Mouse (Mus musculus): ENCODE data around the gene Zfp169. TPM values are rescaled to one million over a fixed set of nuclear protein-coding genes. Genes with fewer than 3 reads are reported as not detected.
A peak's percentile ranks its signal among the peaks of the same experiment; 100 is the strongest.
"Not testable (repeated sequence)": the region's sequence is repeated elsewhere in the genome, so short reads cannot be mapped to it uniquely, and the experiment has no call there.

The Zfp169 gene
- polyA plus RNA-seq, 1 experiment from 2014 or later, result 8.4 TPM

- no peak overlapping the region for H3K4me2 ChIP-seq (ENCODE audit: low read length)
- H3K4me1 ChIP-seq (replicated peaks; ENCODE audit: control insufficient read depth, insufficient read depth, low read length), result no peaks in the 10 kb centered on the region; the same call in 1 of the 2 replicates
- ATAC-seq, result peak; percentile 77; the same call in 1 of the 2 replicates
- no peaks in the 10 kb centered on the region for H3K9me3 ChIP-seq (ENCODE audit: control insufficient read depth, low read length)
- H3K27me3 ChIP-seq (replicated peaks; ENCODE audit: control insufficient read depth, insufficient read depth, low read length), result no peaks in the 10 kb centered on the region
- H3K36me3 ChIP-seq (ENCODE audit: control insufficient read depth, insufficient read depth), result no peaks in the 10 kb centered on the region
- no peak overlapping the region for H3K9ac ChIP-seq (replicated peaks; ENCODE audit: low read depth, low read length)
- no peak overlapping the region for H3K4me3 ChIP-seq (replicated peaks; ENCODE audit: low read length)
- 56% methylated on average over 15 of the region's 15 CpGs for WGBS
- no peak overlapping the region for H3K27ac ChIP-seq (ENCODE audit: low read length)
Observed at GRCm38 (mm10) chr13:48528123-48528871, 15.0 kb upstream of the Zfp169 start.

DNA sequence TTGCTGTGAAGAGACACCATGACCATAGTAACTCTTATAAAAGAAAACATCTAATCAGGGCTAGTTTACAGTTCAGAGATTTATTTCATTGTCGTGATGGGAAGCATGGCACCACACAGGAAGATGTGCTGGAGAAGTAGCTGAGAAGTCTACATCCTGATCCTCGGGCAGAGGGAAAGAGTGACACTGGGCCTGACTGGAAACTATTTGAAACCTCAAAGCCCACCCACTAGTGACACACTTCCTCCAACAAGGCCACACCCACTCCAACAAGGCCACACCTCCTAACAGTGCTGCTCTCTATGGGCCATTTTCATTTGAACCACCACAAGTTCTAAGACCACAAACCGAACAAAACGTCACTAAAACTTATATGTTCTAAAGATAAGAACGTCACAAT, 12.5 kb upstream of the Zfp169 start:
- Histone ChIP-seq H3K4me1 (replicated peaks; ENCODE audit: control insufficient read depth, insufficient read depth, low read length) (no peaks in the 10 kb centered on the region; the same call in 1 of the 2 replicates), H3K9ac (replicated peaks; ENCODE audit: low read depth, low read length) (no peak overlapping the region), H3K4me2 (ENCODE audit: low read length) (no peak overlapping the region), H3K9me3 (ENCODE audit: control insufficient read depth, low read length) (no peaks in the 10 kb centered on the region), H3K27ac (ENCODE audit: low read length) (no peak overlapping the region), H3K36me3 (ENCODE audit: control insufficient read depth, insufficient read depth) (no peaks in the 10 kb centered on the region), H3K27me3 (replicated peaks; ENCODE audit: control insufficient read depth, insufficient read depth, low read length) (no peaks in the 10 kb centered on the region), H3K4me3 (replicated peaks; ENCODE audit: low read length) (no peak overlapping the region)
- ATAC-seq, result no peak
- 86% methylated on average over 5 of the region's 5 CpGs for WGBS

- not testable (repeated sequence) for H3K36me3 ChIP-seq (ENCODE audit: control insufficient read depth, insufficient read depth); ATAC-seq; H3K27ac ChIP-seq (ENCODE audit: low read length); H3K9me3 ChIP-seq (ENCODE audit: control insufficient read depth, low read length); H3K9ac ChIP-seq (replicated peaks; ENCODE audit: low read depth, low read length); H3K4me2 ChIP-seq (ENCODE audit: low read length); H3K4me3 ChIP-seq (replicated peaks; ENCODE audit: low read length); H3K27me3 ChIP-seq (replicated peaks; ENCODE audit: control insufficient read depth, insufficient read depth, low read length); H3K4me1 ChIP-seq (replicated peaks; ENCODE audit: control insufficient read depth, insufficient read depth, low read length)
Observed at GRCm38 (mm10) chr13:48519122-48519521, 5.9 kb upstream of the Zfp169 start.

DNA sequence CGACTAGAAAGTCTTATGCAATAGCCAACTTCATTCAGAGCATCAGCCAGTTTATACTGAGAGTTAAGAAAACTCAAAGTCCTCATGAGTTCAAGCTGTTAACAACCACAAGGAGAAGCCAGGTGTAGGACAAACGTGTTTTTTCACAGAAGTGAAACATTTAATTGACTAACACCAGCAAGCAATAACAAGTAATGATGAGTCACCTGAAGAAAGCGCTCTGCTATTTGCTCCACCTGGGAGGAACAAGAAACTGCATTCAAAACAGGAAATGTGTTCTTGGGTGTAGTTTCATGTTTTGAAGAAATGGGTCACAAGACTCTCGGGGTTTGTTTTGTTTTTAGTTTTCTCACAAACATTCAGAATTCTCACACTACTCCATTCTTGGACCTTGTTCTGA, 2.6 kb upstream of the Zfp169 start:
- no peak overlapping the region for H3K4me3 ChIP-seq (replicated peaks; ENCODE audit: low read length)
- H3K4me1 ChIP-seq (replicated peaks; ENCODE audit: control insufficient read depth, insufficient read depth, low read length), result peaks cover 9% of the 10 kb centered on the region
- no peak overlapping the region for H3K27ac ChIP-seq (ENCODE audit: low read length)
- no peak overlapping the region for H3K4me2 ChIP-seq (ENCODE audit: low read length)
- no peak overlapping the region for H3K9ac ChIP-seq (replicated peaks; ENCODE audit: low read depth, low read length)
- WGBS, result 85% methylated on average over 4 of the region's 4 CpGs
- no peaks in the 10 kb centered on the region for H3K27me3 ChIP-seq (replicated peaks; ENCODE audit: control insufficient read depth, insufficient read depth, low read length)
- ATAC-seq, result no peak
- H3K9me3 ChIP-seq (ENCODE audit: control insufficient read depth, low read length), result peaks cover 3% of the 10 kb centered on the region; the same call in 1 of the 2 replicates
- H3K36me3 ChIP-seq (ENCODE audit: control insufficient read depth, insufficient read depth), result no peaks in the 10 kb centered on the region

- Histone ChIP-seq H3K4me3 (replicated peaks; ENCODE audit: low read length) (no peak overlapping the region), H3K36me3 (ENCODE audit: control insufficient read depth, insufficient read depth) (peaks cover 12% of the 10 kb centered on the region), H3K9me3 (ENCODE audit: control insufficient read depth, low read length) (no peaks in the 10 kb centered on the region), H3K4me2 (ENCODE audit: low read length) (no peak overlapping the region), H3K4me1 (replicated peaks; ENCODE audit: control insufficient read depth, insufficient read depth, low read length) (peaks cover 9% of the 10 kb centered on the region), H3K27ac (ENCODE audit: low read length) (no peak overlapping the region), H3K27me3 (replicated peaks; ENCODE audit: control insufficient read depth, insufficient read depth, low read length) (no peaks in the 10 kb centered on the region), H3K9ac (replicated peaks; ENCODE audit: low read depth, low read length) (no peak overlapping the region)
- WGBS, result 92% methylated on average over 9 of the region's 9 CpGs
- no peak for ATAC-seq
Observed at GRCm38 (mm10) chr13:48508661-48509060, 4.6 kb downstream of the Zfp169 start.

DNA sequence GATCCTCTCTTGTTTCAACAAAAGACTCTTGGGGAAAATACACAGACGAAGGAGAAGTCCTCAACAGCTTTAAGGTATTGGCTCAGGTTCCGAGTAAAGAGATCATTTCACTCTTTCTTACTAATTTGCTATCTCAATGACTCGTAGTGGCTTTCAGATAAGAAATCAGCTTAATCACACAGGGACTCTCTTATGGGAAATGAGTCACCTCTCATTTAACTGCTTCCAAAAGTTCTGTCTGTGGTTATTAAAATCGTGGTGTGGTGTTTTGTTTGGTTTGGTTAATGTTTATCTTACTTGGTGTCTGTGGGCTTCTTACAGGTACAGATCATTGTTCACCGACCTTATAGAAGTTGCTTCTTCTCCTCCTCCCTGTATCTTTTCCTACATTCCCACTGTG, 10.8 kb downstream of the Zfp169 start:
- Histone ChIP-seq H3K27ac (ENCODE audit: low read length) (no peak overlapping the region), H3K4me1 (replicated peaks; ENCODE audit: control insufficient read depth, insufficient read depth, low read length) (peaks cover 12% of the 10 kb centered on the region), H3K4me3 (replicated peaks; ENCODE audit: low read length) (no peak overlapping the region), H3K9me3 (ENCODE audit: control insufficient read depth, low read length) (peaks cover 3% of the 10 kb centered on the region; the same call in 1 of the 2 replicates), H3K36me3 (ENCODE audit: control insufficient read depth, insufficient read depth) (peaks cover 20% of the 10 kb centered on the region), H3K4me2 (ENCODE audit: low read length) (no peak overlapping the region), H3K27me3 (replicated peaks; ENCODE audit: control insufficient read depth, insufficient read depth, low read length) (no peaks in the 10 kb centered on the region), H3K9ac (replicated peaks; ENCODE audit: low read depth, low read length) (no peak overlapping the region)
- 60% methylated on average over 5 of the region's 5 CpGs for whole genome bisulfite sequencing
- no peak for ATAC-seq

GRCm38 (mm10) chr13:48498676-48499075, 14.6 kb downstream of the Zfp169 start:
- no peak overlapping the region for H3K4me3 ChIP-seq (replicated peaks; ENCODE audit: low read length)
- H3K9ac ChIP-seq (replicated peaks; ENCODE audit: low read depth, low read length), result no peak overlapping the region
- 43% methylated on average over 4 of the region's 4 CpGs for WGBS
- peaks cover 13% of the 10 kb centered on the region for H3K4me1 ChIP-seq (replicated peaks; ENCODE audit: control insufficient read depth, insufficient read depth, low read length)
- H3K27ac ChIP-seq (ENCODE audit: low read length), result no peak overlapping the region
- H3K9me3 ChIP-seq (ENCODE audit: control insufficient read depth, low read length), result peaks cover 6% of the 10 kb centered on the region; the same call in 1 of the 2 replicates
- H3K27me3 ChIP-seq (replicated peaks; ENCODE audit: control insufficient read depth, insufficient read depth, low read length), result no peaks in the 10 kb centered on the region
- peaks cover 20% of the 10 kb centered on the region for H3K36me3 ChIP-seq (ENCODE audit: control insufficient read depth, insufficient read depth)
- H3K4me2 ChIP-seq (ENCODE audit: low read length), result no peak overlapping the region
- no peak for ATAC-seq

DNA sequence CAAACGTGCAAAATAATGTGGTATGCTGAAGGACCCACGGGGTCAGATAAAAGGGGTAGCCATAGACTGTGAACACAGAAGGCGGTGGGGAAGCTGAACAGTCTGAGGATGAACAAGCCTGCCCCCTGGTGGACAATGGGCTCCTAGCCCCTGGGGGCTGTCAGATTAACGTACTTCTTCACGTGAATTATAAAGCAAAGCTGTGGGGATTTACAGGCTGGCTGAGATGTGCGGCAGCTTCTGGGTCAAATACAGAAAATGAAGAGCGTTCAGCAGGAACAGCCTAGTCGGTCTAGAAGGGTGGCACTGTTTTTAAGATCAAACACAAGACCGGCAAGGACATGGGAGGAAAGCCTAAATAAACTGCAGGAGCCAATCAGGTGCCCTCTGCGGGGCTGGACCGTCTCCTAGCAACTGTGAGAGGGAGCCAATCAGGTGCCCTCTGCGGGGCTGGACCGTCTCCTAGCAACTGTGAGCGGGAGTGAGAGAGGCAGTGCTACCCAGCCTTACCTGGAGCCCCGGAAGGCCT, 15.5 kb downstream of the Zfp169 start:
- H3K9ac ChIP-seq (replicated peaks; ENCODE audit: low read depth, low read length), result 0 out of 2 replicates have a peak overlapping the region, but pooled peaks have one; percentile 25

GRCm38 (mm10) chr13:48493183-48493582, 20.1 kb downstream of the Zfp169 start:
- Histone ChIP-seq H3K4me1 (replicated peaks; ENCODE audit: control insufficient read depth, insufficient read depth, low read length) (peaks cover 8% of the 10 kb centered on the region), H3K27me3 (replicated peaks; ENCODE audit: control insufficient read depth, insufficient read depth, low read length) (no peaks in the 10 kb centered on the region), H3K36me3 (ENCODE audit: control insufficient read depth, insufficient read depth) (peaks cover 35% of the 10 kb centered on the region), H3K4me2 (ENCODE audit: low read length) (no peak overlapping the region), H3K4me3 (replicated peaks; ENCODE audit: low read length) (no peak overlapping the region), H3K9ac (replicated peaks; ENCODE audit: low read depth, low read length) (no peak overlapping the region), H3K27ac (ENCODE audit: low read length) (no peak overlapping the region), H3K9me3 (ENCODE audit: control insufficient read depth, low read length) (peaks cover 2% of the 10 kb centered on the region; the same call in 1 of the 2 replicates)
- no peak for ATAC-seq
- WGBS, result 86% methylated on average over 5 of the region's 5 CpGs

More for the DNA sequence above, 15.5 kb downstream of the Zfp169 start:
- Histone ChIP-seq H3K4me1 (replicated peaks; ENCODE audit: control insufficient read depth, insufficient read depth, low read length) (peaks cover 13% of the 10 kb centered on the region), H3K36me3 (ENCODE audit: control insufficient read depth, insufficient read depth) (peaks cover 12% of the 10 kb centered on the region), H3K27me3 (replicated peaks; ENCODE audit: control insufficient read depth, insufficient read depth, low read length) (no peaks in the 10 kb centered on the region), H3K27ac (ENCODE audit: low read length) (no peak overlapping the region), H3K4me3 (replicated peaks; ENCODE audit: low read length) (peak overlapping the region; percentile 39), H3K4me2 (ENCODE audit: low read length) (peak overlapping the region; percentile 49), H3K9me3 (ENCODE audit: control insufficient read depth, low read length) (peaks cover 2% of the 10 kb centered on the region; the same call in 1 of the 2 replicates)
- peak; percentile 98 for ATAC-seq
- WGBS, result 5% methylated on average over 15 of the region's 15 CpGs
